Mouse (Mus musculus) adrenal gland, postnatal 4 days (tissue): ENCODE data around the gene Zfp692. TPM values are rescaled to one million over a fixed set of nuclear protein-coding genes. Genes with fewer than 3 reads are reported as not detected.
A peak's percentile ranks its signal among the peaks of the same experiment; 100 is the strongest.

Experiments used
- DNase-seq, 2 experiments: peaks; one replicate each; pipeline ENCODE4 v3.0.0; 2021 to 2022; ENCODE audit warnings: low spot score in 2 of 2, mixed read lengths in 2 of 2
- total RNA-seq, 2 experiments: library from RNA; stranded (reverse); gene quantifications; 2 replicates each; pipeline ENCODE4 v1.2.3; 2021

The Zfp692 gene
- total RNA-seq, 2 experiments from 2014 or later = 13.4 to 15.0 TPM

- no peak for DNase-seq
These were observed 677 bp downstream of the Zfp692 start for GRCm38 (mm10) chr11:58307411-58308080.

GRCm38 (mm10) chr11:58308661-58309060, 1.8 kb downstream of the Zfp692 start:
- DNase-seq = no peak

- no peak for DNase-seq
These were observed 7.2 kb downstream of the Zfp692 start for GRCm38 (mm10) chr11:58314069-58314468.

- no peak for DNase-seq
These were observed 8.8 kb downstream of the Zfp692 start for GRCm38 (mm10) chr11:58315536-58316168.

- no peak for DNase-seq
These were observed 9.5 kb downstream of the Zfp692 start for GRCm38 (mm10) chr11:58316344-58316743.

GRCm38 (mm10) chr11:58316768-58317390, 10.0 kb downstream of the Zfp692 start:
- no peak for DNase-seq

- peak; percentile 92 for DNase-seq
These were observed 16.1 kb downstream of the Zfp692 start for GRCm38 (mm10) chr11:58322824-58323569.

- no peak for DNase-seq
These were observed 16.9 kb downstream of the Zfp692 start for GRCm38 (mm10) chr11:58323570-58324340.

GRCm38 (mm10) chr11:58324614-58325229, 17.9 kb downstream of the Zfp692 start:
- no peak for DNase-seq

GRCm38 (mm10) chr11:58326781-58327180, 19.9 kb downstream of the Zfp692 start:
- no peak for DNase-seq

- no peak for DNase-seq
These were observed 23.0 kb downstream of the Zfp692 start for GRCm38 (mm10) chr11:58329906-58330275.

- peak; percentile 46 to 69 for DNase-seq
These were observed 23.6 kb downstream of the Zfp692 start, which contains the start of the genes Zfp672 and Sh3bp5l for GRCm38 (mm10) chr11:58330276-58331148. Gene Zfp672 (minus strand): TSS chr11:58330339. Gene Sh3bp5l (plus strand): TSS chr11:58330724.

- no peak for DNase-seq
These were observed 24.3 kb downstream of the Zfp692 start for GRCm38 (mm10) chr11:58331149-58331495.

GRCm38 (mm10) chr11:58331546-58331945, 24.7 kb downstream of the Zfp692 start:
- DNase-seq = no peak

- DNase-seq = no peak
These were observed 27.9 kb downstream of the Zfp692 start for GRCm38 (mm10) chr11:58334746-58335145.

- no peak for DNase-seq
These were observed 39.9 kb downstream of the Zfp692 start for GRCm38 (mm10) chr11:58346745-58347144.

GRCm38 (mm10) chr11:58350628-58351027, 43.8 kb downstream of the Zfp692 start:
- DNase-seq = no peak

GRCm38 (mm10) chr11:58351179-58351578, 44.3 kb downstream of the Zfp692 start:
- no peak for DNase-seq
